Mouse (Mus musculus) embryonic facial prominence, embryonic 12.5 days (tissue): ENCODE results near the gene Rps27rt. TPM values are rescaled to one million over a fixed set of nuclear protein-coding genes. Genes with fewer than 3 reads are reported as not detected.

Experiments
- ATAC-seq: fragments of 200-750 bp; cut with Nextera tagmentation; 2 replicates; pipeline ENCODE4 v1.8.0; 2017; ENCODE audit not compliant: insufficient number of reproducible peaks, insufficient read depth, low FRiP score, low TSS enrichment
- H3K27ac ChIP-seq: fragments of 300-500 bp; sonication (generic); 2 replicates; pipeline ENCODE4 v1.5.1; 2016; ENCODE audit warnings: mild to moderate bottlenecking
- H3K27me3 ChIP-seq: fragments of 300-500 bp; sonication (generic); 2 replicates; pipeline ENCODE4 v1.6.1; 2016; ENCODE audit warnings: mild to moderate bottlenecking, moderate library complexity
- H3K36me3 ChIP-seq: fragments of 300-500 bp; sonication (generic); 2 replicates; pipeline ENCODE4 v1.6.1; 2016; ENCODE audit warnings: mild to moderate bottlenecking
- H3K4me1 ChIP-seq: fragments of 300-500 bp; sonication (generic); 2 replicates; pipeline ENCODE4 v1.6.1; 2016
- H3K4me2 ChIP-seq: fragments of 300-500 bp; sonication (generic); replicated peaks from 2 replicates; pipeline ENCODE4 v1.6.1; 2016; ENCODE audit warnings: mild to moderate bottlenecking, moderate library complexity
- H3K4me3 ChIP-seq: fragments of 300-500 bp; sonication (generic); 2 replicates; pipeline ENCODE4 v1.5.1; 2016; ENCODE audit warnings: mild to moderate bottlenecking
- H3K9ac ChIP-seq: fragments of 300-500 bp; sonication (generic); 2 replicates; pipeline ENCODE4 v1.6.1; 2016; ENCODE audit warnings: mild to moderate bottlenecking, moderate library complexity
- H3K9me3 ChIP-seq: fragments of 300-500 bp; sonication (generic); 2 replicates; pipeline ENCODE4 v1.6.1; 2016; ENCODE audit warnings: mild to moderate bottlenecking, moderate library complexity
- WGBS: fragments of 180-500 bp; shearing (Covaris S2); methylation state at CpG from one replicate; pipeline ENCODE4 v1.1.7; 2016; 5-methylcytosine and 5-hydroxymethylcytosine counted together
- polyA plus RNA-seq: library from polyadenylated mRNA; unstranded; fragments of >200 nt; fragmentation: Nextera tagmentation; extraction: Ambion mirVana; gene quantifications from 2 replicates; pipeline ENCODE4 v1.2.1, GENCODE M21; 2016

Gene Rps27rt
- polyA plus RNA-seq, 1 experiment from 2014 or later: 394 TPM

GRCm38 (mm10) chr9:114999771-115000146 lies 17.2 kb upstream of the Rps27rt start:
- 73% methylated on average over 5 of the region's 5 CpGs for WGBS
- ATAC-seq: no peak

GRCm38 (mm10) chr9:114999010-114999770 lies 16.7 kb upstream of the Rps27rt start:
- Histone ChIP-seq H3K9ac (no peak overlapping the region), H3K36me3 (no peaks in the 10 kb centered on the region), H3K4me3 (no peak overlapping the region), H3K4me2 (no peak overlapping the region), H3K27ac (no peak overlapping the region), H3K27me3 (no peaks in the 10 kb centered on the region), H3K4me1 (no peaks in the 10 kb centered on the region), H3K9me3 (no peaks in the 10 kb centered on the region)
- 84% methylated on average over 6 of the region's 6 CpGs for WGBS
- ATAC-seq: no peak

More at GRCm38 (mm10) chr9:114999771-115000146, 17.2 kb upstream of the Rps27rt start:
- Histone ChIP-seq H3K9me3 (no peaks in the 10 kb centered on the region), H3K4me3 (no peak overlapping the region), H3K9ac (no peak overlapping the region), H3K4me1 (no peaks in the 10 kb centered on the region), H3K27ac (no peak overlapping the region), H3K36me3 (no peaks in the 10 kb centered on the region), H3K4me2 (no peak overlapping the region), H3K27me3 (no peaks in the 10 kb centered on the region)

GRCm38 (mm10) chr9:114996489-114996888 lies 13.9 kb upstream of the Rps27rt start:
- Histone ChIP-seq H3K9ac (no peak overlapping the region), H3K4me1 (no peaks in the 10 kb centered on the region), H3K27me3 (no peaks in the 10 kb centered on the region), H3K4me2 (no peak overlapping the region), H3K4me3 (no peak overlapping the region), H3K9me3 (no peaks in the 10 kb centered on the region), H3K27ac (no peak overlapping the region), H3K36me3 (no peaks in the 10 kb centered on the region)
- 84% methylated on average over 6 of the region's 6 CpGs for WGBS
- ATAC-seq: no peak

GRCm38 (mm10) chr9:114995716-114996115 lies 13.2 kb upstream of the Rps27rt start:
- Histone ChIP-seq H3K27ac (no peak overlapping the region), H3K9ac (no peak overlapping the region), H3K4me3 (no peak overlapping the region), H3K27me3 (no peaks in the 10 kb centered on the region), H3K9me3 (no peaks in the 10 kb centered on the region), H3K4me2 (no peak overlapping the region), H3K4me1 (no peaks in the 10 kb centered on the region), H3K36me3 (no peaks in the 10 kb centered on the region)
- no peak for ATAC-seq
- 88% methylated on average over 4 of the region's 4 CpGs for WGBS

- no peak for ATAC-seq
- Histone ChIP-seq H3K9me3 (no peaks in the 10 kb centered on the region), H3K27ac (no peak overlapping the region), H3K4me1 (no peaks in the 10 kb centered on the region), H3K27me3 (no peaks in the 10 kb centered on the region), H3K36me3 (no peaks in the 10 kb centered on the region), H3K9ac (no peak overlapping the region), H3K4me3 (no peak overlapping the region), H3K4me2 (no peak overlapping the region)
- 89% methylated on average over 4 of the region's 4 CpGs for WGBS
Observed at GRCm38 (mm10) chr9:114995250-114995649, 12.7 kb upstream of the Rps27rt start.

GRCm38 (mm10) chr9:114992528-114992927 lies 10.0 kb upstream of the Rps27rt start:
- H3K36me3 ChIP-seq: no peaks in the 10 kb centered on the region
- WGBS: 88% methylated on average over 2 of the region's 2 CpGs
- ATAC-seq: no peak
- H3K4me1 ChIP-seq: no peaks in the 10 kb centered on the region
- no peak overlapping the region for H3K9ac ChIP-seq
- no peak overlapping the region for H3K4me2 ChIP-seq
- H3K4me3 ChIP-seq: no peak overlapping the region
- H3K27ac ChIP-seq: no peak overlapping the region
- H3K27me3 ChIP-seq: no peaks in the 10 kb centered on the region
- H3K9me3 ChIP-seq: no peaks in the 10 kb centered on the region

GRCm38 (mm10) chr9:114990421-114990820 lies 7.9 kb upstream of the Rps27rt start:
- no peaks in the 10 kb centered on the region for H3K9me3 ChIP-seq
- no peak overlapping the region for H3K27ac ChIP-seq
- no peaks in the 10 kb centered on the region for H3K27me3 ChIP-seq
- no peaks in the 10 kb centered on the region for H3K36me3 ChIP-seq
- ATAC-seq: no peak
- 82% methylated on average over 10 of the region's 10 CpGs for WGBS
- no peak overlapping the region for H3K4me2 ChIP-seq
- H3K4me1 ChIP-seq: no peaks in the 10 kb centered on the region
- no peak overlapping the region for H3K9ac ChIP-seq
- H3K4me3 ChIP-seq: no peak overlapping the region

- H3K27me3 ChIP-seq: no peaks in the 10 kb centered on the region
- H3K4me2 ChIP-seq: no peak overlapping the region
- no peaks in the 10 kb centered on the region for H3K9me3 ChIP-seq
- WGBS: 81% methylated on average over 6 of the region's 6 CpGs
- ATAC-seq: no peak; the same call in 1 of the 2 replicates
- no peaks in the 10 kb centered on the region for H3K36me3 ChIP-seq
- no peak overlapping the region for H3K27ac ChIP-seq
- no peak overlapping the region for H3K4me3 ChIP-seq
- no peak overlapping the region for H3K9ac ChIP-seq
- no peaks in the 10 kb centered on the region for H3K4me1 ChIP-seq
Observed at GRCm38 (mm10) chr9:114988610-114989327, 6.2 kb upstream of the Rps27rt start.

GRCm38 (mm10) chr9:114988029-114988428 lies 5.5 kb upstream of the Rps27rt start:
- no peak overlapping the region for H3K27ac ChIP-seq
- no peaks in the 10 kb centered on the region for H3K27me3 ChIP-seq
- 96% methylated on average over 3 of the region's 3 CpGs for WGBS

GRCm38 (mm10) chr9:114986361-114986760 lies 3.8 kb upstream of the Rps27rt start:
- 92% methylated on average over 5 of the region's 5 CpGs for WGBS

More at GRCm38 (mm10) chr9:114988029-114988428, 5.5 kb upstream of the Rps27rt start:
- ATAC-seq: no peak
- H3K4me1 ChIP-seq: no peaks in the 10 kb centered on the region
- no peak overlapping the region for H3K9ac ChIP-seq
- H3K4me2 ChIP-seq: no peak overlapping the region
- no peaks in the 10 kb centered on the region for H3K9me3 ChIP-seq
- H3K36me3 ChIP-seq: no peaks in the 10 kb centered on the region
- no peak overlapping the region for H3K4me3 ChIP-seq

GRCm38 (mm10) chr9:114985741-114986140 lies 3.2 kb upstream of the Rps27rt start:
- H3K27ac ChIP-seq: no peak overlapping the region
- H3K4me2 ChIP-seq: no peak overlapping the region
- no peaks in the 10 kb centered on the region for H3K9me3 ChIP-seq
- WGBS: 93% methylated on average over 5 of the region's 5 CpGs
- H3K4me1 ChIP-seq: no peaks in the 10 kb centered on the region
- no peak for ATAC-seq
- H3K4me3 ChIP-seq: no peak overlapping the region
- no peaks in the 10 kb centered on the region for H3K36me3 ChIP-seq
- H3K9ac ChIP-seq: no peak overlapping the region
- H3K27me3 ChIP-seq: no peaks in the 10 kb centered on the region

More at GRCm38 (mm10) chr9:114986361-114986760, 3.8 kb upstream of the Rps27rt start:
- H3K4me1 ChIP-seq: no peaks in the 10 kb centered on the region
- no peaks in the 10 kb centered on the region for H3K27me3 ChIP-seq
- H3K9ac ChIP-seq: no peak overlapping the region
- H3K27ac ChIP-seq: no peak overlapping the region
- no peak for ATAC-seq
- H3K9me3 ChIP-seq: no peaks in the 10 kb centered on the region
- H3K4me2 ChIP-seq: no peak overlapping the region
- no peak overlapping the region for H3K4me3 ChIP-seq
- H3K36me3 ChIP-seq: no peaks in the 10 kb centered on the region

GRCm38 (mm10) chr9:114979969-114980368 lies 2.6 kb downstream of the Rps27rt start:
- H3K4me3 ChIP-seq: no peak overlapping the region
- no peak overlapping the region for H3K9ac ChIP-seq
- H3K36me3 ChIP-seq: no peaks in the 10 kb centered on the region
- 51% methylated on average over 6 of the region's 6 CpGs for WGBS
- H3K4me1 ChIP-seq: peaks cover 14% of the 10 kb centered on the region; the same call in 1 of the 2 replicates
- H3K27ac ChIP-seq: no peak overlapping the region
- no peak overlapping the region for H3K4me2 ChIP-seq
- no peak for ATAC-seq
- H3K9me3 ChIP-seq: no peaks in the 10 kb centered on the region
- peaks cover 14% of the 10 kb centered on the region for H3K27me3 ChIP-seq
